Mouse (Mus musculus) intestine, embryonic 14.5 days (tissue): ENCODE results near the gene Dhrs1. TPM values are rescaled to one million over a fixed set of nuclear protein-coding genes. Genes with fewer than 3 reads are reported as not detected.

Experiments used
- ATAC-seq: fragments of 200-750 bp; cut with Nextera tagmentation; replicated peaks from 2 replicates; pipeline ENCODE4 v1.8.0; 2017; ENCODE audit warnings: low read depth, moderate number of reproducible peaks, moderate TSS enrichment, moderate library complexity; ENCODE audit not compliant: low FRiP score, low TSS enrichment
- DNase-seq: peaks from one replicate; pipeline ENCODE4 v3.0.0-alpha.2; 2018; ENCODE audit warnings: low spot score
- H3K27ac ChIP-seq: fragments of 300-500 bp; sonication (generic); 2 replicates; pipeline ENCODE4 v1.5.1; 2014; ENCODE audit warnings: low read depth, mild to moderate bottlenecking, control low read depth
- H3K27me3 ChIP-seq: fragments of 300-500 bp; sonication (generic); replicated peaks from 2 replicates; pipeline ENCODE4 v1.6.1; 2014; ENCODE audit warnings: low read length, control low read depth; ENCODE audit not compliant: control insufficient read depth, insufficient read depth
- H3K36me3 ChIP-seq: fragments of 300-500 bp; sonication (generic); 2 replicates; pipeline ENCODE4 v1.6.1; 2014; ENCODE audit warnings: low read length, control low read depth; ENCODE audit not compliant: control insufficient read depth, insufficient read depth
- H3K4me1 ChIP-seq: fragments of 300-500 bp; sonication (generic); replicated peaks from 2 replicates; pipeline ENCODE4 v1.6.1; 2014; ENCODE audit warnings: low read length, control low read depth, mixed read lengths; ENCODE audit not compliant: control insufficient read depth, insufficient read depth
- H3K4me2 ChIP-seq: fragments of 300-500 bp; sonication (generic); 2 replicates; pipeline ENCODE4 v1.6.1; 2014; ENCODE audit warnings: low read length
- H3K4me3 ChIP-seq: fragments of 300-500 bp; sonication (generic); 2 replicates; pipeline ENCODE4 v1.5.1; 2014; ENCODE audit warnings: low read depth, low read length, control low read depth, mixed read lengths
- H3K9ac ChIP-seq: fragments of 300-500 bp; sonication (generic); 2 replicates; pipeline ENCODE4 v1.6.1; 2014; ENCODE audit warnings: mild to moderate bottlenecking, low read length
- H3K9me3 ChIP-seq: fragments of 300-500 bp; sonication (generic); 2 replicates; pipeline ENCODE4 v1.6.1; 2016; ENCODE audit warnings: low read length, control low read depth; ENCODE audit not compliant: control insufficient read depth
- WGBS: fragments of 180-500 bp; shearing (Covaris S2); extraction: QIAGEN DNeasy Blood & Tissue Kit; methylation state at CpG from one replicate; pipeline ENCODE4 v1.1.7; 2014; 5-methylcytosine and 5-hydroxymethylcytosine counted together
- polyA plus RNA-seq: library from polyadenylated mRNA; unstranded; fragments of >200 nt; fragmentation: Nextera tagmentation; extraction: Ambion mirVana; gene quantifications from 2 replicates; pipeline ENCODE4 v1.2.1, GENCODE M21; 2014

Gene Dhrs1
- polyA plus RNA-seq, 1 experiment from 2014 or later: 81.9 TPM

DNA sequence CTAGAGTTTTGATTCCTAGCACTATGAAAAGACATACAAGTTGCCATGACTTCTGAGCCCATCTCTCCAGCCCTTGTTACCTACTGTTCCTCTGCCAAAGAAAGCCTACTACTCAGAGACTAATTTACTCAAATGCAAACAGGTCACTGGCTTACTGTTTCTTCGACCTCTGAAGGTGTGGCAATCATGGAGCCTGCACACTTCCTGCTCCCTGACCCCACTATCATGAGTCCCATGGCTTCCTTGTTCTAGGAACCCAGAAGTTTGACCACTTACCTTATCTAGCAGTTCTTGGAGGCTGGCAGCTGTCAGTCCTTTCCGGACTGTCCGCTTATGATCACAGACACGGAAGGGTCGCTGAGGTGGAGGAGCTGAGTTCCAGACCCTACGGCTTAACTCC is 12.1 kb upstream of the Dhrs1 start:
- H3K9me3 ChIP-seq: no peaks in the 10 kb centered on the region
- H3K4me1 ChIP-seq: no peaks in the 10 kb centered on the region; the same call in 1 of the 2 replicates
- DNase-seq: no peak
- H3K4me2 ChIP-seq: no peak overlapping the region
- H3K9ac ChIP-seq: no peak overlapping the region
- 0 out of 2 replicates have a peak overlapping the region, but pooled peaks have one; percentile 22 for H3K27ac ChIP-seq
- no peak overlapping the region for H3K4me3 ChIP-seq
- peaks cover 38% of the 10 kb centered on the region for H3K36me3 ChIP-seq
- H3K27me3 ChIP-seq: peaks cover 9% of the 10 kb centered on the region
- ATAC-seq: no peak
- 77% methylated on average over 6 of the region's 6 CpGs for WGBS

DNA sequence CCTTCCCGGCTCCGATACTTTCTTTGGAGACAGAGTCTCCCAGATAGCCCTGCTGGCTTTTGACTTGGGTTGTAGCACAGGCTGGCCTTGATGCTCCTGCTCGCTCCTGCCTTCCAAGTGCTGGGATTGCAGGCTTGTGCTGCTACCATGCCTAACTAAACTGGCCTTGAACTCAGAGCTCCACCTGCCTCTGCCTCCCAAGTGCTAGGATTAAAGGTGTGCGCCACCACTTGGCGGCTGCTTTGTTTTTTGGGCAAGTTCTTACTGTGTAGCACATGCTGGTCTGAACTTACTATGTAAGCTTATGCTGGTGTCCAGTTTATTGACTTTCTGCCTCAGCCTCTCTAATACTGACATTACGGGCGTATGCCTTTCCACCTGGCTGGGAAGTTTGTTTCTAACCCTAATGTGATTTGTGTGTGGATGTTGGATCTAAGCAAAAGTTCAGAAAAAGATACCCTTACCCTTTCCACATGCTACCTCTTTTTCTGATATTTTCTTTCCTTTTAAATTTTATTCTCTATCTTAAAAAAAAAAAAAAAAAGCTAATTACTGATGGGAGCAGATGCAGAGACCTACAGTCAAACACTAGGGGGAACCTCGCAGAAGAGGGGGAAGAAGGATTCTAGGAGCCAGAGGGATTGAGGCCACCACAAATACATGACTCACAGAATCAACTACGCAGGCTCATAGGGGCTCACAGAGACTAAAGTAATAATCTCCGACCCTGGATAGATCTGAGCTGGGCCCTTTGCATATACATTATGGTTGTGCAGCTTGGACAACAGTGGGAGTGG is 1.8 kb upstream of the Dhrs1 start:
- no peaks in the 10 kb centered on the region for H3K27me3 ChIP-seq
- peak overlapping the region; percentile 99; the same call in 1 of the 2 replicates for H3K4me2 ChIP-seq
- 87% methylated on average over 10 of the region's 10 CpGs for WGBS
- DNase-seq: no peak
- peak overlapping the region; percentile 95; the same call in 1 of the 2 replicates for H3K4me3 ChIP-seq
- ATAC-seq: no peak
- H3K27ac ChIP-seq: no peak overlapping the region
- H3K9ac ChIP-seq: no peak overlapping the region
- peaks cover 55% of the 10 kb centered on the region for H3K36me3 ChIP-seq
- H3K4me1 ChIP-seq: peaks cover 27% of the 10 kb centered on the region
- no peaks in the 10 kb centered on the region for H3K9me3 ChIP-seq

DNA sequence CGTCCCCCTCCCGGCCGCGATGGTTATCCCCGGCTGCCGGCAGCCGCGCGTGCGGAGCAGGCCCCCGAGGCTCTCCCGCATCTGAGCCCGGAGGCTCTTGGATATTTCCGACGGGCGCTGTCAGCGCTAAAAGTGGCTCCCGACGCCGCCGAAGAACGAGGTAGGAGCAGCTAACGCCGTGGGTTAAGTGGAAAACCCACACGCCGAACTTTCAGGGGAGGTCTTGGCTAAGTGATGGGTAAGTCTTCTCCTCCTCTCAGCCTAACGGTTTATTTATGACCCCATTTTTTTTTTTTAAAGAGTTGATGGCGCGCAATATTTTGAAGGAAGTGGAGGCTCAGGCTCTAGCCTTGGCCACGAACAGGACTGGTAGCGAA is 359 bp upstream of the Dhrs1 start:
- peaks cover 52% of the 10 kb centered on the region for H3K36me3 ChIP-seq
- H3K4me3 ChIP-seq: peak overlapping the region; percentile 95
- H3K27me3 ChIP-seq: no peaks in the 10 kb centered on the region
- no peak for ATAC-seq
- 0 out of 2 replicates have a peak overlapping the region, but pooled peaks have one; percentile 38 for H3K27ac ChIP-seq
- no peaks in the 10 kb centered on the region for H3K9me3 ChIP-seq
- peak overlapping the region; percentile 81 for H3K9ac ChIP-seq
- under 1% methylated on average over 31 of the region's 31 CpGs for WGBS
- peak overlapping the region; percentile 99 for H3K4me2 ChIP-seq
- no peak for DNase-seq
- peaks cover 27% of the 10 kb centered on the region for H3K4me1 ChIP-seq

DNA sequence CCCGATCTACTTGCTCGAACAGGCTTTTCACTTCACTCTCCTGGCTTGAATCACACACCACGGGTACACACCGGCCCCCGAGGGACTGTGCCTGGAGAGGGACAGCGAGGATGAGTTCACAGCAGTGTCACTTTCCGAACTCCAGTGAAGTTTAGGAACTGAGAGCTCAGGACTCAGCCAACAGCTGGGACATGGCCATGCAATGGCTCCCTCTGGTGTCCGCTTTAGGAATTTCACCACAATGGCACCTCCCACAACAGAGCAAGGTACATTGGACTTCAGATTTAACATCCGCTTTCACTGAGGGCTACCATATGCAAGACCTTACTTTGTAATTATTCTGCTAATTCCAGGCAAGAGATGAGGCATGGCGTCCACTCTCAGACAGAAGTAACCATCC is 1.8 kb downstream of the Dhrs1 start:
- peaks cover 54% of the 10 kb centered on the region for H3K36me3 ChIP-seq
- no peaks in the 10 kb centered on the region for H3K27me3 ChIP-seq
- peaks cover 27% of the 10 kb centered on the region for H3K4me1 ChIP-seq
- DNase-seq (peak; percentile 98), ATAC-seq (peak; percentile 40)
- peak overlapping the region; percentile 21; the same call in 1 of the 2 replicates for H3K4me2 ChIP-seq
- H3K4me3 ChIP-seq: no peak overlapping the region; the same call in 1 of the 2 replicates
- whole genome bisulfite sequencing: 18% methylated on average over 10 of the region's 10 CpGs
- no peak overlapping the region for H3K27ac ChIP-seq
- no peak overlapping the region for H3K9ac ChIP-seq
- no peaks in the 10 kb centered on the region for H3K9me3 ChIP-seq

DNA sequence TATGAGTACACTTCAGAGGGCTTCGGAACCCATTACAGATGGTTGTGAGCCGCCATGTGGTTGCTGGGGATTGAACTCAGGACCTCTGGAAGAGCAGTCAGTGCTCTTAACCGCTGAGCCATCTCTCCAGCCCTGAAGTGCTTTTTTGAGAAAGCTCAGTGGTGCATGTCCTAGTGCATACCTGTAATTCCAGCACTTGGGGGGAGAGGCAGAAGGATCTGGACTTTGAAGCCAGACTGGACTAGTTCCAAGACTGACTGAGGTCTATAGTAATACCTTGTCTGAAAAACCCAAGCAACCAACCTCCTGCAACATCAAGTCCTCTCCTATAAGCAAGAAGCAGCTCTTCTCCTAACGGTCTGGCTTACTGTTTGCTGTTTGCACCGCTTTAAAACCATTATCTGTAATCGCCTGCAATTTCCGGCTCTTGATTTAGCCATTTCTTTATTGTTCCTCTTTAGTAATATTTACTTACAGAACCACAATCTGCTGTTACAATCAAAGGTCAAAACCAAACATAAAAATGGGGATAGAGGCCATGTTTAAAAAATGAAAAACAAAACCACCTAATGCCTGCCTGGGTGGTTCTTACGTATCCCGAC is 8.3 kb downstream of the Dhrs1 start:
- Histone ChIP-seq H3K4me2 (no peak overlapping the region), H3K9ac (no peak overlapping the region), H3K27me3 (no peaks in the 10 kb centered on the region), H3K36me3 (peaks cover 39% of the 10 kb centered on the region), H3K4me3 (no peak overlapping the region), H3K27ac (no peak overlapping the region), H3K9me3 (no peaks in the 10 kb centered on the region), H3K4me1 (peaks cover 4% of the 10 kb centered on the region; the same call in 1 of the 2 replicates)
- ATAC-seq: no peak
- WGBS: 80% methylated on average over 9 of the region's 9 CpGs
- DNase-seq: no peak

DNA sequence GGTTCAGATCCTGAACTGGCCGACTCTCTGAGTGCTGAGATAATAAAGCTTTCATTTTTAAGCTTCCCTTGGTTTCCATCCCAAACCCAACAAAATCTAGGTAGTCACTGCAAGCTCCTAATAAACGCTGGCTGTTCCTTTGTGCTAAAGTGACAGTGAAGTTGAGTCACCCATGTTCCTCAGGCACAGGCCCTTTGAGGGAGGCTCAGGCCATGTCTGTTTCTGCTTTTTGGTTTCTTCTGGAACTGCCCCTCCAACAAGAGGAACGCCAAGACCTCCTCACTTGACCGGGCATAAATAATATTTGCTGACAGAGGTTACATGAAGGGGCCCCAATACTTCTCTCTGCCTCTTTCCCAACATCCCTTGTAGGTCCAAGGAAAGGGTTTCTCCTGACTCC is 9.7 kb downstream of the Dhrs1 start:
- 73% methylated on average over 4 of the region's 4 CpGs for WGBS
- Histone ChIP-seq H3K4me3 (no peak overlapping the region), H3K27ac (peak overlapping the region; percentile 22), H3K4me1 (peaks cover 4% of the 10 kb centered on the region; the same call in 1 of the 2 replicates), H3K27me3 (no peaks in the 10 kb centered on the region), H3K9ac (no peak overlapping the region), H3K9me3 (no peaks in the 10 kb centered on the region), H3K36me3 (peaks cover 27% of the 10 kb centered on the region), H3K4me2 (no peak overlapping the region)
- DNase-seq: no peak
- ATAC-seq: no peak

DNA sequence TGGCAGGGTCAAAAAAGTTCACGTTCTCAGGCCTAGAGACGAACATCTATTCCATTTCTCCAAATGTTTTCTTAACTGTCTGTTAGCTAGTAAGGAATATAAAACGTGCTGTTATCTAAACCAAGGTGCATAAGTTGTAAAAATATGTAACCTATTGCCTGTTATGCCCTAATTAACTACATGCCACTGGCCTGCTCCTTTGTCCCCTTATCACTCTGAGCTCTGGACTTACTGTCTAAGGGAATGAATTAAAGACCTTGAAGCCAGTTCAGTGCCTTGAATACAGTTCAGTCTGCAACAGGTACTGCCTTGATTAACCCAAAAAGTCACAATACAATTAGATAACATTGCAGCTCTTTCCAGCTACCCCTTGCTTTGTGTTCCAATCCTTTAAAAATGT is 10.2 kb downstream of the Dhrs1 start:
- Histone ChIP-seq H3K4me1 (peaks cover 4% of the 10 kb centered on the region; the same call in 1 of the 2 replicates), H3K9me3 (no peaks in the 10 kb centered on the region), H3K27me3 (no peaks in the 10 kb centered on the region), H3K4me2 (no peak overlapping the region), H3K36me3 (peaks cover 23% of the 10 kb centered on the region), H3K4me3 (no peak overlapping the region), H3K9ac (no peak overlapping the region), H3K27ac (peak overlapping the region; percentile 22)
- ATAC-seq: peak; percentile 64; the same call in 1 of the 2 replicates
- no peak for DNase-seq
- 37% methylated on average over 3 of the region's 3 CpGs for WGBS

DNA sequence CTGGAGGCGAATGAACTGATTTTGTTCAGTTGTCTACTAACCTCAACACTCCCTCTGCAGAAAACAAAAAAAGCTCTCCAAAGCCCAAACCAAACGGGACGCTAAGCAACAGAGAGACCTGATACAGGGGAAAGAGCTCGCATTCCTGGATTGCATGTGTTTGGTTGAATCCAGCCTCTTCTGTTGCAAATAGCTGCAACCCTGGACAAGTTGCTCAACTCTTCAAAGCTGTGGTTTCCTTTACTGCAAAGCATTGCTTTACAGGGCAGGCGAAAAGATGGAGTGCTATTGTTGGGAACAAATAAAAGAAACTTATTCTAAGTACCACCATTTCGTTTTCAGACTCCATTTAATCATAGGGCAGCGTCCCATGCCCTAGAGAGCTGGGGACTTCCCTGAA is 10.6 kb downstream of the Dhrs1 start:
- no peaks in the 10 kb centered on the region for H3K27me3 ChIP-seq
- H3K4me2 ChIP-seq: 0 out of 2 replicates have a peak overlapping the region, but pooled peaks have one; percentile 20
- no peaks in the 10 kb centered on the region for H3K9me3 ChIP-seq
- H3K4me3 ChIP-seq: no peak overlapping the region
- DNase-seq (no peak), ATAC-seq (no peak)
- peaks cover 19% of the 10 kb centered on the region for H3K36me3 ChIP-seq
- WGBS: 60% methylated on average over 7 of the region's 7 CpGs
- peaks cover 4% of the 10 kb centered on the region; the same call in 1 of the 2 replicates for H3K4me1 ChIP-seq
- no peak overlapping the region; the same call in 1 of the 2 replicates for H3K27ac ChIP-seq
- H3K9ac ChIP-seq: no peak overlapping the region
